Mouse (Mus musculus): ENCODE data around the gene Pou4f1.

Pou4f1 gene

DNA sequence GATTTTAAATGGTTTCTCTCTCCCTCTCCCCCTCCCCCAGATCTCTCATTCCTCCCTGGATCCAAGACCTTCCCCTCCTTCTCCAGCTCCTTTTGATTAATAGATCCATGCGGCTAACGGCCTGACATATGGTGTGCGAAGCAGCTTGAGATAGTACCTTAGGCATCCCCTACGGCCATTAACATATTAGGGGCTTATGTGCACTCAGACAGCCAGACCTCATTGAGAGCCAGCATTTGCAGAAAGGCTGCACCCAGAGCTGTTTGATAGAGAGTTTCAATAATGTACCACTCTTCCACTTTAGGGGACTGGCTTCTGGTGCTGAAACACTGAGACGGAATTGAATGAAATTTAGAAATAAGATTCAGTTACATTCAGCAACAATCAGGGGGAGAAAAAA lies 10.8 kb downstream of the Pou4f1 start:
- DNase-seq (ENCODE audit: low spot score in 2 of 2) = no peak

DNA sequence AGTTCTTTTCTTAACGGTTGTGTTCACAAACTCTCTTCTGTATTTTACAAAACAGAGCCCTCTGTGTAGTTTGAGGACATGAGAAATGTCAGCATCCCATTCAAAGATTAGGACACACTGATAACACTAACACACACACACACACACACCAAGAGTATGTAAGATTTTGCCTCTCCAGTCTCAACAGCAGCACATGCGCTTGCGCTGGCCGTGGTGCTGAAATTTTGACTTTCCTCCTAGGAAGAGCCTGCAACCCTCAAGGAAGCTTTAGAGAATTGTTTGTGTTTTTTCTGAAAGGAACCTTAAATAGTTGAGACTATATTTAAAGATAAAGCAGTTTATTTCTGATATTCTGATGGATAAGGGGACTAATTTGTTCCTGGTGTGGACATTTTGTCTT lies 14.0 kb downstream of the Pou4f1 start:
- peak in 1 of 2 experiments; percentile 35 for DNase-seq (ENCODE audit: low spot score in 2 of 2)

DNA sequence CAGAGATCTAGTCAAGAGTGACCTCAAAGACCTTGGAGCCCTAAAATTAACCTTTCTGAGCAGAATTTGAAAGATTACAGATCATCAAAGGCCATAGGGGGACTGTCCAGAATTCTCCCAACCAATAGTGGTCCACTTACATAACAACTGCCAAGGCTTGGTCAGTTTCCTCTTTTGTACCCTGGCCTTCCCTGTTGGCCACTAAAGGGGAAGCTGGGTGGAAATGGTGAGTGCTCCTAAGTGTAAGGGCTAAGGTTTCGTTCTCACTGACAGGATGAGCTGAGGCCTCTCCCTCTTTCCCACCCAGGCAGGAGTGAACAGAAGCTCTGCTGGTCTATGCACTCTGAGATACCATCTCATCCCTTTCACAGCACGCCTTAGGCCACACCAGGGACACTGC lies 33.5 kb downstream of the Pou4f1 start:
- DNase-seq (ENCODE audit: low spot score in 2 of 2) = no peak

DNA sequence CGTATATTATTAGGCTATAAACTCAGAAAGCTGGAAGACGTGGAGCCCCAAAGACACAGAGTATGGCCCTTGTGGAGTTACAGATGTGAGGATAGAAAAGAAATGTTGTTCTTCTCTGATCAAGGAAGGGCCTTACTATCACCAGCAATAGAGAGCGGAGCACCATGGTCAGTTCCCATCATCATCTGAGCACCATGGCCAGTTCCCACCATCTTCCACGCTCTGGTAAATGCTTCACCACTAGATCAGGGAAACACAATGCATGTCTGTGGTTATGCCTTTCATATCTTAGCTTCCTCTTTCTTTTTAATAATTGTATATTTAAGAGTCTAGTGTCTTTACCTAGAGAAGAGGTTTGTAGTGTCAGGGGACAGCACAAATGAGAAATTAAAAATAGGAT lies 37.0 kb downstream of the Pou4f1 start:
- DNase-seq (ENCODE audit: low spot score in 2 of 2) = no peak

DNA sequence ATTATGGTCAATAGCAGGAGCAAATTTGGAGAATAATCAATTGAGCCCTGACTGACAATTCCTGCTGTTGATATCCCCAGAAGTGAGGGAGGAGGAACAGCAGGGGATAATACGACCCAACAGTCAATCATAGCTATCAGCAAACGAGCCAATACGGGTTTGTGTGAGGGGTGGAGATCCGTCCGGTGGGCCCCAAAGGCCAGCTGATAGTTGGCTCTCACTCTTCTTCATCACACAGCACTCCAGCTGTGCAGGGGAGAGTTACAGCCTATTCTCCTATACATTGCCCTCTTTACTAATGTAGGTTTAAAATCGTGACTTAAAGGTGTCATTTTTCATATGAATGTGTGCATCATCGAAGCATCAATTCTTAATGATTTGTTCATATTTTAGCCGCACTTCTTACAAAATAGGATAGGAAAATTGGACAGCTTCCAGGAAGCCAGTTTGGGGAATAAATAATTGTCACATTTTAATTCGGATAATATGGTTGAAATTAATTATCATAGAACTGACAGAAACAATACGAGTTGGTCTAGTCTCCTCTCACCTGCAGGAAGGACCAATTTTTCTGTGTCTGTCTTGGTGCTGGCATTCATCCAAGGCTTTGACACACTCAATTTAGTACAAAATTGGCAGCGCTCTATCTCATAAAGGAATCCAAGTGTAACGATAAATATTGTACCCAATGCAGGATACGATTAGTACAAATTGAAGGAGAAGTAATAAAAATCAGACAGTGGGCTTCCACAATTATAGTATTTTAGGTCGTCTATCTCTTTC lies 43.9 kb downstream of the Pou4f1 start:
- DNase-seq (ENCODE audit: low spot score in 2 of 2) = no peak
